Mouse (Mus musculus) hematopoietic stem cell, adult 5-6 weeks (primary cell): ENCODE measurements around the gene Pcare. TPM values are rescaled to one million over a fixed set of nuclear protein-coding genes. Genes with fewer than 3 reads are reported as not detected.
"Not testable (repeated sequence)": the region's sequence is repeated elsewhere in the genome, so short reads cannot be mapped to it uniquely, and the experiment has no call there.

Source experiments
- ATAC-seq, 2 experiments: fragments of 125-278 bp in 1 of 2; replicated peaks in 1 of 2; 2 replicates each; pipeline ENCODE4 v1.8.0; 2016 to 2017; ENCODE audit warnings: inconsistent platforms in 2 of 2, mild to moderate bottlenecking in 2 of 2, moderate number of reproducible peaks in 2 of 2, low read depth in 1 of 2, moderate TSS enrichment in 1 of 2; ENCODE audit not compliant: low FRiP score in 2 of 2, poor library complexity in 2 of 2, severe bottlenecking in 2 of 2, insufficient read depth in 1 of 2, low TSS enrichment in 1 of 2
- total RNA-seq: library from RNA; stranded (forward); fragments of 172-1452, 232-1000 nt; gene quantifications from 2 replicates; pipeline ENCODE4 v1.2.3, GENCODE M21; 2017

Pcare gene
- total RNA-seq: not detected in 2 replicates

GRCm38 (mm10) chr17:71752831-71753230, at the start of gene Pcare:
Gene Pcare (minus strand): TSS chr17:71752894.
- no peak for ATAC-seq

GRCm38 (mm10) chr17:71795521-71796205, 43.0 kb upstream of the Pcare start:
- ATAC-seq: no peak

GRCm38 (mm10) chr17:71791622-71792021, 38.9 kb upstream of the Pcare start:
- no peak for ATAC-seq

- ATAC-seq: no peak
These were observed 38.4 kb upstream of the Pcare start for GRCm38 (mm10) chr17:71791109-71791508.

- no peak for ATAC-seq
These were observed 33.8 kb upstream of the Pcare start for GRCm38 (mm10) chr17:71786456-71786855.

- ATAC-seq: no peak
These were observed 30.7 kb upstream of the Pcare start for GRCm38 (mm10) chr17:71783366-71783735.

- ATAC-seq: no peak
These were observed 30.1 kb upstream of the Pcare start for GRCm38 (mm10) chr17:71782699-71783365.

- no peak for ATAC-seq
These were observed 29.6 kb upstream of the Pcare start for GRCm38 (mm10) chr17:71782242-71782698.

- no peak for ATAC-seq
These were observed 28.3 kb upstream of the Pcare start for GRCm38 (mm10) chr17:71780945-71781344.

GRCm38 (mm10) chr17:71780490-71780889, 27.8 kb upstream of the Pcare start:
- no peak for ATAC-seq

- ATAC-seq: no peak
These were observed 26.0 kb upstream of the Pcare start for GRCm38 (mm10) chr17:71778696-71779095.

GRCm38 (mm10) chr17:71775279-71775678, 22.6 kb upstream of the Pcare start:
- no peak for ATAC-seq

- ATAC-seq: no peak
These were observed 21.5 kb upstream of the Pcare start for GRCm38 (mm10) chr17:71774173-71774572.

GRCm38 (mm10) chr17:71770696-71771095, 18.0 kb upstream of the Pcare start:
- no peak for ATAC-seq

GRCm38 (mm10) chr17:71769564-71769963, 16.9 kb upstream of the Pcare start:
- no peak for ATAC-seq

- ATAC-seq: not testable (repeated sequence)
These were observed 15.5 kb upstream of the Pcare start, which contains the start of gene Clip4 for GRCm38 (mm10) chr17:71768173-71768572. Gene Clip4 (plus strand): TSS chr17:71768473.

GRCm38 (mm10) chr17:71760536-71760935, 7.8 kb upstream of the Pcare start:
- ATAC-seq: no peak

- no peak for ATAC-seq
These were observed 3.0 kb downstream of the Pcare start for GRCm38 (mm10) chr17:71749616-71750168.
